ENCODE assay signal across 11 mouse cellular contexts in genomic region chr9:48964587-48965040, GRCm38 (mm10). TPM values are rescaled to one million over a fixed set of nuclear protein-coding genes. Genes with fewer than 3 reads are reported as not detected.
DNase-seq lines count a peak whose midpoint lies in the region; ATAC-seq and TF ChIP-seq lines count a peak whose summit lies in the region.
"Had no signal": no experiment of that assay in that cellular context is flagged by ENCODE, and none has a peak within 500 bp of the region (broad histone marks: within the 10 kb centered on the region; RNA-seq: fewer than 3 reads in every experiment).

Gene Htr3b (minus strand): TSS chr9:48964990.

- H3K4me3 ChIP-seq in heart, adult 2 months: no peak within 1 kb of the TSS
- H3K4me3 ChIP-seq in midbrain, postnatal 0 days (ENCODE audit: low read depth, low read length): no peak within 1 kb of the TSS
- H3K4me3 ChIP-seq in midbrain, embryonic 14.5 days (replicated peaks; ENCODE audit: low read depth, low read length): no peak within 1 kb of the TSS
- H3K4me3 ChIP-seq in heart, embryonic 12.5 days: no peak within 1 kb of the TSS
- H3K4me3 ChIP-seq: forebrain, embryonic 12.5 days had no signal

- no peak within 1 kb of the TSS for H3K27ac ChIP-seq in heart, adult 2 months
- no peak within 1 kb of the TSS for H3K27ac ChIP-seq in midbrain, postnatal 0 days (ENCODE audit: low read depth, low read length)
- H3K27ac ChIP-seq in midbrain, embryonic 14.5 days (replicated peaks; ENCODE audit: low read depth, low read length): no peak within 1 kb of the TSS
- H3K27ac ChIP-seq in heart, embryonic 12.5 days (ENCODE audit: poor library complexity, severe bottlenecking): no peak within 1 kb of the TSS
- H3K27ac ChIP-seq: forebrain, embryonic 12.5 days had no signal

- no peak for ATAC-seq in midbrain, postnatal 0 days (ENCODE audit: low FRiP score)
- no peak for ATAC-seq in midbrain, embryonic 14.5 days (ENCODE audit: low FRiP score, low TSS enrichment)
- no peak for ATAC-seq in heart, embryonic 12.5 days (ENCODE audit: insufficient number of reproducible peaks, low FRiP score)

- intact Hi-C loops in heart, adult 2 months (cut with DNase I): no loop called here

- no peak for TF ChIP-seq EP300 in heart, adult 2 months (IDR thresholded peaks at IDR 0.05; ENCODE audit: insufficient read depth, low read depth, low read length)

- no peak within 1 kb of the TSS for H3K4me2 ChIP-seq in midbrain, postnatal 0 days (ENCODE audit: low read depth, low read length, poor library complexity, severe bottlenecking)
- H3K4me2 ChIP-seq in midbrain, embryonic 14.5 days (ENCODE audit: low read length): no peak within 1 kb of the TSS
- no peak within 1 kb of the TSS for H3K4me2 ChIP-seq in heart, embryonic 12.5 days
- H3K4me2 ChIP-seq: forebrain, embryonic 12.5 days had no signal

- peak; percentile 56 for TF ChIP-seq CTCF in heart, adult 2 months (IDR thresholded peaks at IDR 0.05)
- TF ChIP-seq CTCF in midbrain, postnatal 0 days (IDR thresholded peaks at IDR 0.05): peak; percentile 46
- TF ChIP-seq CTCF in brain, embryonic 14.5 days (IDR thresholded peaks at IDR 0.05; ENCODE audit: borderline replicate concordance, extremely low read depth, insufficient read depth, insufficient read length): peak; percentile 21; the same call in 1 of the 2 replicates

- no peaks in the 10 kb centered on the region for H3K9me3 ChIP-seq in midbrain, postnatal 0 days (ENCODE audit: low read length)
- H3K9me3 ChIP-seq in midbrain, embryonic 14.5 days (ENCODE audit: control insufficient read depth, low read length): no peaks in the 10 kb centered on the region
- no peaks in the 10 kb centered on the region for H3K9me3 ChIP-seq in heart, embryonic 12.5 days (replicated peaks)
- H3K9me3 ChIP-seq: forebrain, embryonic 12.5 days had no signal

- TF ChIP-seq POLR2A in heart, adult 2 months (IDR thresholded peaks at IDR 0.05; ENCODE audit: insufficient read depth, low read depth, low read length): no peak
- no peak for TF ChIP-seq POLR2A in brain, embryonic 14.5 days (IDR thresholded peaks at IDR 0.05; ENCODE audit: borderline replicate concordance, extremely low read depth, insufficient read depth, insufficient read length, poor library complexity, severe bottlenecking)

- no peaks in the 10 kb centered on the region for H3K27me3 ChIP-seq in heart, adult 2 months (ENCODE audit: control insufficient read depth, insufficient read depth, low read length)
- H3K27me3 ChIP-seq in midbrain, postnatal 0 days (ENCODE audit: insufficient read depth, low read length): no peaks in the 10 kb centered on the region
- H3K27me3 ChIP-seq in midbrain, embryonic 14.5 days (ENCODE audit: control insufficient read depth, insufficient read depth, low read length): no peaks in the 10 kb centered on the region
- H3K27me3 ChIP-seq in heart, embryonic 12.5 days (replicated peaks): peaks cover 35% of the 10 kb centered on the region

- no peaks in the 10 kb centered on the region for H3K36me3 ChIP-seq in heart, adult 2 months (ENCODE audit: control insufficient read depth, insufficient read depth, low read length)
- H3K36me3 ChIP-seq in midbrain, postnatal 0 days (ENCODE audit: insufficient read depth, low read length): no peaks in the 10 kb centered on the region
- no peaks in the 10 kb centered on the region for H3K36me3 ChIP-seq in midbrain, embryonic 14.5 days (ENCODE audit: control insufficient read depth, insufficient read depth, low read length)
- no peaks in the 10 kb centered on the region for H3K36me3 ChIP-seq in heart, embryonic 12.5 days
- H3K36me3 ChIP-seq: forebrain, embryonic 12.5 days had no signal

- H3K4me1 ChIP-seq in heart, adult 2 months (ENCODE audit: control insufficient read depth, insufficient read depth, low read length): no peaks in the 10 kb centered on the region
- no peaks in the 10 kb centered on the region for H3K4me1 ChIP-seq in midbrain, postnatal 0 days (ENCODE audit: insufficient read depth, low read length)
- H3K4me1 ChIP-seq in midbrain, embryonic 14.5 days (ENCODE audit: control insufficient read depth, insufficient read depth, low read length): peaks cover 8% of the 10 kb centered on the region
- no peaks in the 10 kb centered on the region for H3K4me1 ChIP-seq in heart, embryonic 12.5 days (replicated peaks)

- H3K9ac ChIP-seq in heart, adult 2 months (ENCODE audit: low read depth, low read length): no peak within 1 kb of the TSS
- H3K9ac ChIP-seq in midbrain, postnatal 0 days (replicated peaks; ENCODE audit: low read length, poor library complexity, severe bottlenecking): no peak within 1 kb of the TSS
- H3K9ac ChIP-seq in midbrain, embryonic 14.5 days (replicated peaks; ENCODE audit: low read length): no peak within 1 kb of the TSS
- H3K9ac ChIP-seq in heart, embryonic 12.5 days: no peak within 1 kb of the TSS
- H3K9ac ChIP-seq: forebrain, embryonic 12.5 days had no signal

- WGBS in heart, adult 2 months: 60% methylated on average over 7 of the region's 7 CpGs
- WGBS in midbrain, postnatal 0 days: 66% methylated on average over 7 of the region's 7 CpGs
- WGBS in midbrain, embryonic 14.5 days: 80% methylated on average over 7 of the region's 7 CpGs
- 63% methylated on average over 7 of the region's 7 CpGs for WGBS in heart, embryonic 12.5 days

- no peaks in the 10 kb centered on the region for H3K79me2 ChIP-seq in heart, adult 2 months (replicated peaks; ENCODE audit: control insufficient read depth, insufficient read depth, low read length)

- DNase-seq in heart, adult 2 months: no peak
- DNase-seq in heart, adult 18-20 months: no peak
- no peak for DNase-seq in midbrain, postnatal 0 days (ENCODE audit: low spot score)
- no peak for DNase-seq in midbrain, embryonic 14.5 days
- DNase-seq in brain, embryonic 14.5 days (ENCODE audit: low read depth): no peak
- peak; percentile 13 to 15 for DNase-seq in thymus, postnatal 36 days
- no peak for DNase-seq in urinary bladder, postnatal 36 days (ENCODE audit: low spot score in 2 of 2)

RNA-seq across cellular contexts. Expression of gene Htr3b, which starts in this region (rescaled TPM):
- total RNA-seq in heart, adult 2 months (2021): not detected
- polyA plus RNA-seq in heart, adult 2 months (2012; rRNA removed): 0.06 TPM in 2 replicates
- total RNA-seq in heart, adult 18-20 months (2021): not detected
- total RNA-seq in midbrain, postnatal 0 days (2014; rRNA removed): not detected in 2 replicates
- polyA plus RNA-seq in midbrain, postnatal 0 days (2015; fragmentation: Nextera tagmentation; extraction: Ambion mirVana): 0.06 and 0.10 TPM in 2 replicates
- polyA plus RNA-seq in midbrain, embryonic 14.5 days (2014; fragmentation: Nextera tagmentation; extraction: Ambion mirVana): 0.15 TPM in 1 of 2 replicates, not detected in the other
- 0.14 TPM in 1 of 2 replicates, not detected in the other for polyA plus RNA-seq in brain, embryonic 14.5 days (2012; rRNA removed)
- polyA plus RNA-seq in heart, embryonic 12.5 days (2016; fragmentation: Nextera tagmentation; extraction: Ambion mirVana): not detected in 2 replicates
- total RNA-seq: heart, postnatal 10 days had no signal
- polyA plus RNA-seq: forebrain, embryonic 12.5 days; limb, embryonic 11.5 days had no signal

Comparison
In these comparisons a context has a peak if more than half of its experiments do, and no peak if none do; other contexts are left out.
1. DNase-seq: peak in thymus, postnatal 36 days (2 of 2); none in heart, adult 2 months (0 of 2), heart, adult 18-20 months (0 of 2), midbrain, postnatal 0 days (single experiment), midbrain, embryonic 14.5 days (single experiment), brain, embryonic 14.5 days (single experiment) and urinary bladder, postnatal 36 days (0 of 2).
2. Peak in every context shown above with its lines, with median percentiles within 50 percentile points of each other: CTCF ChIP-seq.